Mouse (Mus musculus): ENCODE measurements around the gene Irf2bpl. TPM values are rescaled to one million over a fixed set of nuclear protein-coding genes. Genes with fewer than 3 reads are reported as not detected.

The Irf2bpl gene
- polyA plus RNA-seq (2012; rRNA removed), result 2.8 and 3.9 TPM in 2 replicates

GRCm38 (mm10) chr12:86884197-86885058, at the start of gene Irf2bpl:
TSS of gene Irf2bpl (minus strand) at chr12:86884798.

Other genes starting within 250 kb of the Irf2bpl start
- 0.74 and 0.87 TPM in 2 replicates for gene Vash1, start 206.1 kb downstream of the Irf2bpl start, polyA plus RNA-seq (2012; rRNA removed)
- gene Angel1, start 158.3 kb downstream of the Irf2bpl start, polyA plus RNA-seq (2012; rRNA removed), result 0.93 and 0.95 TPM in 2 replicates
- not detected in 2 replicates for gene Lrrc74a, start 150.4 kb downstream of the Irf2bpl start, polyA plus RNA-seq (2012; rRNA removed)
- gene Cipc, start 62.2 kb upstream of the Irf2bpl start, polyA plus RNA-seq (2012; rRNA removed), result 5.5 and 5.8 TPM in 2 replicates
- gene Zdhhc22, start 105.6 kb upstream of the Irf2bpl start, polyA plus RNA-seq (2012; rRNA removed), result not detected in 2 replicates
- gene Tmem63c, start 136.5 kb upstream of the Irf2bpl start, polyA plus RNA-seq (2012; rRNA removed), result 0.01 TPM in 2 replicates
- gene Ngb, start 217.7 kb upstream of the Irf2bpl start, polyA plus RNA-seq (2012; rRNA removed), result 0.10 and 0.15 TPM in 2 replicates